Mouse (Mus musculus): ENCODE measurements at regions not wholly inside any gene's neighbourhood (a gene's known extent, or its start where the extent isn't known, plus 50 kb on each side); places are given as distances from the start of the nearest gene placed in this dataset.
A peak's percentile ranks its signal among the peaks of the same experiment; 100 is the strongest.

- H3K27ac ChIP-seq, result no peak overlapping the region
- H3K9me3 ChIP-seq, result no peaks in the 10 kb centered on the region
- H3K4me1 ChIP-seq, result no peaks in the 10 kb centered on the region
- H3K9ac ChIP-seq, result no peak overlapping the region
- ATAC-seq (ENCODE audit: low FRiP score, low read depth), result no peak
- H3K27me3 ChIP-seq, result no peaks in the 10 kb centered on the region
- no peak overlapping the region for H3K4me3 ChIP-seq
- H3K36me3 ChIP-seq, result no peaks in the 10 kb centered on the region
- WGBS, result 62% methylated on average over 3 of the region's 3 CpGs
- no peak overlapping the region for H3K4me2 ChIP-seq (replicated peaks)
Observed at GRCm38 (mm10) chrX:58093245-58093644, 70.7 kb downstream of the Zic3 start.

- no peaks in the 10 kb centered on the region for H3K27me3 ChIP-seq
- H3K4me3 ChIP-seq, result no peak overlapping the region
- H3K4me1 ChIP-seq, result no peaks in the 10 kb centered on the region
- no peaks in the 10 kb centered on the region for H3K9me3 ChIP-seq
- H3K4me2 ChIP-seq (replicated peaks), result no peak overlapping the region
- H3K9ac ChIP-seq, result no peak overlapping the region
- ATAC-seq (ENCODE audit: low FRiP score, low read depth), result no peak
- no peaks in the 10 kb centered on the region for H3K36me3 ChIP-seq
- 89% methylated on average over 8 of the region's 8 CpGs for WGBS
- no peak overlapping the region for H3K27ac ChIP-seq
Observed at GRCm38 (mm10) chrX:58117761-58118426, 95.4 kb downstream of the Zic3 start.

GRCm38 (mm10) chrX:58155371-58156124 lies 133.0 kb downstream of the Zic3 start:
- Histone ChIP-seq H3K27ac (no peak overlapping the region), H3K4me2 (replicated peaks) (peak overlapping the region; percentile 50), H3K9me3 (no peaks in the 10 kb centered on the region), H3K4me3 (no peak overlapping the region), H3K36me3 (no peaks in the 10 kb centered on the region), H3K9ac (no peak overlapping the region), H3K4me1 (no peaks in the 10 kb centered on the region), H3K27me3 (peaks cover 4% of the 10 kb centered on the region; the same call in 1 of the 2 replicates)
- WGBS, result 19% methylated on average over 20 of the region's 20 CpGs
- ATAC-seq (ENCODE audit: low FRiP score, low read depth), result no peak

GRCm38 (mm10) chrX:58157361-58157760 lies 134.9 kb downstream of the Zic3 start:
- no peaks in the 10 kb centered on the region for H3K9me3 ChIP-seq
- H3K4me3 ChIP-seq, result no peak overlapping the region
- ATAC-seq (ENCODE audit: low FRiP score, low read depth), result no peak
- H3K27ac ChIP-seq, result no peak overlapping the region
- no peak overlapping the region for H3K9ac ChIP-seq
- peaks cover 4% of the 10 kb centered on the region; the same call in 1 of the 2 replicates for H3K27me3 ChIP-seq
- WGBS, result 45% methylated on average over 5 of the region's 5 CpGs
- no peaks in the 10 kb centered on the region for H3K36me3 ChIP-seq
- no peaks in the 10 kb centered on the region for H3K4me1 ChIP-seq
- no peak overlapping the region for H3K4me2 ChIP-seq (replicated peaks)

- ATAC-seq (ENCODE audit: low FRiP score, low read depth), result peak; percentile 86
- WGBS, result 51% methylated on average over 12 of the region's 12 CpGs
Observed at GRCm38 (mm10) chrX:58166184-58166904, 143.8 kb downstream of the Zic3 start.

GRCm38 (mm10) chrX:58174326-58174725 lies 151.8 kb downstream of the Zic3 start:
- 95% methylated on average over 1 of the region's 1 CpGs for WGBS
- Histone ChIP-seq H3K4me3 (no peak overlapping the region), H3K27me3 (no peaks in the 10 kb centered on the region), H3K9ac (no peak overlapping the region), H3K27ac (no peak overlapping the region), H3K9me3 (no peaks in the 10 kb centered on the region), H3K4me1 (no peaks in the 10 kb centered on the region), H3K36me3 (no peaks in the 10 kb centered on the region), H3K4me2 (replicated peaks) (no peak overlapping the region)
- no peak for ATAC-seq (ENCODE audit: low FRiP score, low read depth)

More at GRCm38 (mm10) chrX:58166184-58166904, 143.8 kb downstream of the Zic3 start:
- no peaks in the 10 kb centered on the region for H3K9me3 ChIP-seq
- no peak overlapping the region for H3K9ac ChIP-seq
- H3K4me1 ChIP-seq, result peaks cover 23% of the 10 kb centered on the region; the same call in 1 of the 2 replicates
- peak overlapping the region; percentile 16; the same call in 1 of the 2 replicates for H3K4me2 ChIP-seq (replicated peaks)
- H3K36me3 ChIP-seq, result no peaks in the 10 kb centered on the region
- no peaks in the 10 kb centered on the region for H3K27me3 ChIP-seq
- no peak overlapping the region for H3K27ac ChIP-seq
- no peak overlapping the region for H3K4me3 ChIP-seq

All from limb, embryonic 13.5 days (tissue).